Mouse (Mus musculus): ENCODE data around the gene Abcf3.

DNA sequence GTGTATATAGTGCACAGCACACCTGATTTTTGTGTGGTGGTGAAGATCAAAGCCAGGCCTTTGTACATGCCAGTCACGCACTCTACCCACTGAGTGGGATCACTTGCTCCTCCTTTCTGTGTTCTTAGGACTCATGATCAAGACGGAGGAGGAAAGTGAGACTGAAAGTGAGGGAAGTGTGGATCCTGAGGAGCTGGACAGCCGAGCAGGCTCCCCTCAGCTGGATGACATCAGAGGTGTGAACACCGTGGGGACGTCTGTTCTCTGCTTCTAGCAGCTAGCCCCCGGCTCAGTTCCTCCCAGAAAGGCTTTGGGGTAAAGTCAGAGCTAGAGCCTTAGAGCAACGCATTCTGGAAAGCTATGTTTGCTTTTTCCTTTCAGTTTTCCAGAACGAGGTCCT lies 42.4 kb upstream of the Abcf3 start:
- TF ChIP-seq GATA1 (IDR thresholded peaks at IDR 0.05; ENCODE audit: borderline replicate concordance, low read length) (no peak), FLI1 (IDR thresholded peaks at IDR 0.05; ENCODE audit: low read length) (no peak)
